Mouse (Mus musculus) adrenal gland, adult (tissue): ENCODE results near the gene Cntn4.

Experiments
- DNase-seq, 2 experiments: peaks; one replicate each; pipeline ENCODE4 v3.0.0; 2022 to 2023; ENCODE audit warnings: low spot score in 1 of 2; ENCODE audit not compliant: inconsistent age in 2 of 2

Cntn4 gene

DNA sequence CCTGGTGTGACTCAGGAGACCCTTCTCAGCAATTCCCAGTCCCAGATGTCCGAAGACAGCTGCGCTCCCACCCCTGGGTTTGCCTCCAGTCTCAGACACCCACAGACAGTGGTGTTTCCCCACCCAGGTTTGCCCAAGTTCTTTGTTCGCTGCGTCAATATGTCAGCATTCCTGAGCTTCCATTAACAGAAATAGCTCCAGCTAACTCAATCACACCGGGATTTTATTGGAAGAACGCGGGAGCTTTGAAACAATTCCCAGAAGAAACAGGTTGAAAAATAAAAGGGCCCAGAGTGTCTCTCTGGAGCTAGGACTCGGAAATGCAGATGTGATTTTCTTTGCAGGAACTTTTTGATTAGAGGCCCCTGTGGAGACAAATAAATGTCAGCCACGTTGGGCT lies 916.3 kb downstream of the Cntn4 start:
- DNase-seq: no peak

DNA sequence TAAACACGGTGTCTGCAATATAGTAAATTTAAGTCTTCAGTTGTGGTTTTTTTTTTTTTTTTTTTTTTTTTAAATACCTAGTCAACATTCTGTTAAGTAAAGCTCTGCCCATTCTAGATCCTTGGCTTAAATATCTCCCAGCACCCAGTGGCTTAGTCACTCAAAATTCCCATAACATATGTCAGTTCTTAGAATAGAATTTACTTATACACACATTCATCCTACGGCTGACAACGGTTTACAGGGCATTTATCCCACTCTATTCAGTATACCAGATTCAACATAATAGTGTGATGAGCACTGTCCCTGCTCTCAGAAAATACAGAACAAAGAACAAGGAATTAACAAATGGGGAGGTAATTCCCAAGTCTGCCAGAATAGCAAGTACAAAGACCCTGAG lies 939.6 kb downstream of the Cntn4 start:
- no peak for DNase-seq

DNA sequence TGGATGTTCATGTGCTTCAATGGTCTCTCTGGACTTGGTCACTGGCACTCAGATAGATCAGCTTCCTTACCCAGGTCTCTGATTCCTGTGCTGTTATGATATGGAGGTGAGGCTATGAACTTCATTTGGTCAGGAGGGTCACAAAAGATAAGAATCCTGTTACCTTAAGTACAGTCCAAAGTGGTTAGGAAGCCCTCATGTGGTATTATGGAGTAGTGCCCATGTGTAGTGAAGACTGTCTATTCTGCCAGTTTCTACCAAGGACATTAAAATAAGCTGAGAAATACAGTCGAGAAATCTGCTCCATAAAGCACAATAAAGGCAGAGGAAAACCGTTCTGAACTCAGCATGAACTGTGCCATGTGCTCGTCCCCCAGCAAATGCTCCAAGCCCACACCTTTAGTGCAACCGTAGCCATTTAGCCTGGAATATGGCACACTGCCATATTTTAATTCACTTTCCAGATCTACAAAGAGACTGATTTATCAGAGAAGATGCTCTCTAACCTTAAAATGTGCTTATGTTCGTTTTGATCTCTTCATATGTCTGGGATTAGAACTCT lies 943.8 kb downstream of the Cntn4 start:
- no peak for DNase-seq

DNA sequence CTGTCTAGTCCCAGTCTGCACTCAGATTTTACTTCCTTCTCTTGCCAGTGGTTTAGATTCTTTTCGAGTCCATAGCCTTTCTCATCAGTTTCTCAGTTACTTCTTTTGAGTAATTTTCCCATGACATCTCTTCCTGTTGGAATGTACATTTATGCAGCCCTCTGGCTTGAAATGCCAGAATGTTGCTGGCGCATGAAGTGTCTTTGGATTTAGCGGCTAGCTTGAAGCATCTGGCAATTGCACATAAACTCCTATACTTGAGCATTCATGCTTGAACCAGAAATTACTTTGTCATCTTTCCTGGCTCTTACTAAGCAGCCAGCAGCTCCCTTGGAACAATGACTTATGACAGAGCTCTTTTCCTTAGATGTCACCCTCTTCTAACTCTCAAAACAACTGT lies 965.6 kb downstream of the Cntn4 start:
- DNase-seq: no peak

DNA sequence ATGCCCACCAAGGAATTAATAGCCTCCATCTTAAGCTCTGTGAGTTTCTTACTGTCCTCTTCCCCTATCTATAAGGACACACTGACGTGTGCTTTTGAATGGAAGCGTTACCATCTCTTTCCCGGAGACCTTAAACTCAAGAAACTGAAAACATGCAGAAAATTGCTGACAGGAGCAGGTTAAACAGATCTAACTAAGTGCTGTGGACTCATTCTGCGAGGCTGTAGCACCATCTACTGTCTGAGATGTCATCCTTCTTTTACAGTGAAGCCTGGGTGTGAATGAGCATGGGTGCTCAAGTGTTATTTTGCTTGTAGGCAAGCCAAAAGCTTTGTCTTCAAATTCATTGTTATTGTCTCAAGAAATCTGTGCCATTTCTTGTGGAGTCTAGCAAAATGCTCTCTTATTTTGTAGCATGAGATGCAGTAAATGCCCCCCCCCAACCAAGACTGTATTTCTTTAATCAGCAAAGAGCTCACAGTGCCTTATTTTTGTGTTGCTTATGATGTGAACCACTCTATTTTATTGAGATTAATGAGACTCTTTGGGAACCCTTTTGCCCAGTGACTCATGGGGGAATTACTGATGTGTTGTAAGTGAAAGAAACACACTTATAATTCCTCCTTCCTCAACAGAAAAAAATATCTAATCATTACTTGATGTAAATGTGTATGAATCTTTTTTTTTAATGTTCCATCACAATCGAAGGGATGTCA lies 968.2 kb downstream of the Cntn4 start:
- DNase-seq: peak in 1 of 2 experiments; percentile 73

DNA sequence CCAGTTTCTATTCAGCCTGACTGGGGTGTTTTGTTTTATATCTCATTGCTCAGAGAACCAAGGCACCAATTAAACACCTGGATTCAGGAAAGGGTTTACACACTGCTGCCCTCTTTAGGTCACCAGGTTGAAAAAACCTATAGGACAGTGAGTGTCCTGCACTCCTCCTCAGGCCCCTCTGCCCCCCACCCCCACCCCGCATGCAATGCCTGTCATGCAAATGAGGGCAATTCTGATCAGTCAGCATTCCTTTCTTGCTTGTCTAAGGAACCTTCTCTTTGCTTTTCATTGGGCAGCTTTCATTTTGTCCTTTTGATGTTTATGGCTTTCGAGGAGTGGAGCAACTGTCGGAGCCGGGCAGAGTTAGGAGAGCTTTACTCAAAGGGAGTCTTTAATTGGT lies 969.5 kb downstream of the Cntn4 start:
- DNase-seq: no peak

GRCm38 (mm10) chr6:106663780-106664651 lies 986.6 kb downstream of the Cntn4 start:
- DNase-seq: peak; percentile 41 to 86

DNA sequence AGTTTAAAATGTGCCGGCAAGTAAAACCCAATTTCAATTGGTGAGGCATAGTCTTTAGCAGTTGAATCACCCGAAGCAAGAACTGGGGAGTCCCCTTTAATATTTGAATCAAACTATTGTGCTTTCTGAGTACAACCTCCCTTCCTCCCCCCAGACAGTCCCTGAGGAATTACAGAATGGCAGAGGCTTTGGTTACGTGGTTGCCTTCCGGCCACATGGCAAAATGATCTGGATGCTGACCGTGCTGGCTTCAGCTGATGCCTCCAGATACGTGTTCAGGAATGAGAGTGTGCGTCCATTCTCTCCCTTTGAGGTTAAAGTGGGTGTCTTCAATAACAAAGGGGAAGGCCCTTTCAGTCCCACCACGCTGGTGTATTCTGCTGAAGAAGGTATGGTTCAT lies 998.1 kb downstream of the Cntn4 start:
- no peak for DNase-seq

GRCm38 (mm10) chr6:106701931-106702330 lies 1024.5 kb downstream of the Cntn4 start:
- no peak for DNase-seq

- no peak for DNase-seq
Observed at GRCm38 (mm10) chr6:106705506-106706035, 1028.1 kb downstream of the Cntn4 start.

DNA sequence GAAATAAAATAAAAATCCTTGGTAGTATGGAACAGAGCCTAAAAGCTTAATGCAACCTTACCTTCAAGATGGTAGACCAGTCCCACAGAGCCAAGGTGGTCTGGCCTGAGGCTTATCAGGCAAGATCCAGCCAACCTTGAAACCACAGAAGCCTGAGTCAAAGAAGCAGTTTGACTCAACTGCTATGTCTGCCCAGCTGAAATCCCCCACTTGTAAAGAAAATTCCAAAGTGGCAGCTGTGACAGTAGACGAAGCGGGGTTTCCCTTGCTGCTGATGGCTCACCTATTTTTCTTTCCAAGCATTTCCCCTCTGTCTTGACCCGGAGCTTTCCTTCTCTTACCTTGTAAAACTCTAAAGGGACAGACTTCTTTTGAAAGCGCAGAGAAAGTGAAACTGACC lies 1048.2 kb downstream of the Cntn4 start:
- DNase-seq: no peak

DNA sequence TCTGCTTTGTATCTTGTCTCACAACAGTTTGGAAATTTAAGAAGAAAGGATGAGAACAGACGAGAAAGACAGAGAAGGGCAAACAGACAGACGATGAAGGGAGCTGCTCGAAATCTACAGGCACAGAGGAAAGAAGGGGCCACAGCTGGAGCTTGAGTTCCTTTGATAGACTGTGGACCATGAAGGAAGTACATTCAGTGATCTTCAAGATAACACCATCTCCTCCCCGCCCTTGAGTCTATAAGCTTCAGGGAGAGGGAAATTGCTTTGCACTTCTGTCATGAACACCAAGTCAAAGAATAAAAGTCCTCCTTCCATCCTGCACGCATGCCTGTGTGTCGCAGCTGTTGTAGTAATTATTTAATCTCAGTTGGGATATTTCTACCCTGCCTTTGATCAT lies 1048.6 kb downstream of the Cntn4 start:
- DNase-seq: no peak

- no peak for DNase-seq
Observed at GRCm38 (mm10) chr6:106727703-106728102, 1050.2 kb downstream of the Cntn4 start.

DNA sequence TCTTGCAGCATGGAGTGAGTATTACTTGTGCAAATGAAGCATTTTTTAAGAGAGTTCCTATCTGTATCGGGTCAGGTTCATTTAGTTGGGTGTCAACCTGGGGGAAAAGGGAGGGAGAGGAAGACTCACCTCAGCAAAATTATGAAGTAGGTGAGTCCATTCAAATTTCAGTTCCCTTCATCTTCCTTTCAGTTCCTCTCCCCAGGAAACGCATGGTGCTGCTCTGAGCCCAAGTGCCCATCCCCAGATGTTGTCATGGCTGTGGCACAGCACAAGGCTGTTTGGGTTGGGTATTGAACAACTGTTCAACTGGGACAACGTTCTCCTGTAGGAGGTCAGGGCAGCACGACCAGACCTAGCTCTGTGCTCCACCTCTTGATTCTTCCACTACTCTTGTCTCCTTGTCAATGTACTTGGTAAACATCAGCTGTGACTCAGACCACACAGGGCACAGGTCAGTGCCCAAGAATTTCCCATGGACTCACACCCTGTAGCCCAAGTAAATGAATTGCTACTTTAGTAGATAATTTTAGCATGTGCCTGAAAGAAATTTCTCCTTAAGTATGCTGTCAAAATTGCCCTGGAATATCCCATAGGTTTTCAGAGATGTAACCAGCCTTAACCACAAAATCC lies 1052.3 kb downstream of the Cntn4 start:
- DNase-seq: no peak

GRCm38 (mm10) chr6:106732563-106732962 lies 1055.1 kb downstream of the Cntn4 start:
- DNase-seq: no peak

- DNase-seq: no peak
Observed at GRCm38 (mm10) chr6:106738229-106738628, 1060.8 kb downstream of the Cntn4 start.

DNA sequence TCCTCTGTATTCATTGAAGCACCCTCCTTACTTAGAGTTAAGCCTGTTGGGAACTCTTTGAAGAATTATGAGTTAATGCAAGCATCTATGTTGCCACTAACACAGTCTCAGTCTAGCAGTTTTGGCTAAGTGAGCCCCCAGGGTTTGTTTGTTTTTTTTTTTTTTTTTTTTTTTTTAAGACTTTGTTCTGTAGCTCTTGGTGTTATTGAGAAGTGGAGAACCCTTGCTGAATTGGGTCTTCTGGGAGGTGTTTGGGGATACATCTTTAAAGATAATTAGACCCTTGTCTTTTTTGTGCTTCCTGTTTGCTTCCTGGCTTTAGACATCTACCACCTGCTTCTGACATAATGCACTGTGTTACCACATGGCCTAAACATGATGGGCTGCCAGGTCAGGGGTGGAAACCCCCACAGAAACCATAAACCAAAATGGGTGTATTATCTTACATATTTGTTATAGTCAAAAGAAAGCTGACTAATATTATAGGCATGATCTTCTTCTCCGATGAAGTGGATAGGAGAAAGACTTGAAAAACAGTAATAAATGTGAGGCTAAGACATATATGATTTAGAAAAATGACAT lies 1062.9 kb downstream of the Cntn4 start:
- DNase-seq: no peak

DNA sequence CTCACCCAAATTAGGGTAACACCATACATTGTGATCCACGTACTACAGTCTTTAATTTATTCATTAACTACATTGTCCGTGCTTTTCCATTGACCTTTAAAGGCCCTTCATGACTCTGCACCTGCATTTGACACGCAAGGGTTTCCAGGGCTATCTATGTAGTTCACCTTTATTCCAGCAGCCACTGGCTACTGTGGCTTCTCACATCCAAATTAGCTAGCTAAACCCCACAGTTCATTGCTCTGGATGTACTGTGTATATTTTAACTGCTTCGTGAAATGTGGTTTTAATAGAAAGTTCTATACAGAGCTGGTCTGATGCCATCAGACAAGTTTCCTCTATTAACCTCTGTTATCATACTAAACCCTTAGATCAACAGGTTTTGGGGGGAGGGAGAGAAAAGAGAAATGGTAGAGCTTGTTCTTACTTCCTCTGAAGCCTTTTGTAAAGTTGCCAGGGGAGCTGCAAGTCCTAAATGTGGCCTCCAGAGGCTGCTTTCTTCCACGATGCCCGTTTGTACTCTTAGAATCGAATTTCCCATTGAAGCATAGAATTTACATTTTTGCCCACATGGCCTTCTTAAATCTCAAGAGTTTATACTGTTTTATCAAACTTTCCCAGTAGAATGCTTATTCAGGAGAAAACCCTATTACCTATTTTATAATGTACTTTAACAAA lies 1066.2 kb downstream of the Cntn4 start:
- DNase-seq: no peak

DNA sequence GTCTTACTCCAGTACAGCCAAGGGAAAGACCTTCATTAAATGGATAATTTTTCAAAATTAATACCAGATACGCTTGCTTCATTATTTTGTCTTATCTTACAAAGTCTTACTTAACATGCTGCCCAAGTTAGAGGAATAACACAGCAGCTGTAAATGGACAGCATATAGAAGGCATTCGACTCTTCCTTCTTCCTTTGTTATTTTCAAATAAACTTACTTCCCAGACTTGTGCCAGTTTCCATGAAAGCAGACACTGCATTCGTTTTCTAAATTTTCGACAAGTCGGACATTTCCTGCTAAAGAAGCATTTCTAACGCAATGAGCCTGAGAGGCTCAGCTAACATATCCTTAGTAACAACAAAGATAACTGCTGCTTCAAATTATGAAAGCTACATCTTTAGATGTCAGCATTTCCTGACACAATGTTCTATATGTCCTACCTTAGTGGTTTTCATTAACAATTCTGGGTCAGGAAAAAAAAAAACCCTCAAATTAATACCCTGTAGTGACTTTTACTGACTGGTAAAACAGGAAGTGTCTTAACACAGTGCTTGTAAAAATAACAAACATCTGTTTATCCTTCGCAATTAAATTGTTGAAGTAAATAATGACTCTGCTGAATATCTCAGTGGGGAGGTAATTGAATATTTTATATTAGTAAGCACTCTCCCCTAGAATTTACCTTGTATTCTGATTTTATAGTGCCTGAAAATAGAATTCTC lies 1068.4 kb downstream of the Cntn4 start:
- no peak for DNase-seq

- no peak for DNase-seq
Observed at GRCm38 (mm10) chr6:106747251-106747650, 1069.8 kb downstream of the Cntn4 start.
